Mouse (Mus musculus): ENCODE data around the gene Abcb4.
"Not testable (repeated sequence)": the region's sequence is repeated elsewhere in the genome, so short reads cannot be mapped to it uniquely, and the experiment has no call there.

Abcb4 gene

GRCm38 (mm10) chr5:8893300-8894103 is at the start of gene Abcb4:
Gene Abcb4 (plus strand): TSS chr5:8893717.
- DNase-seq (ENCODE audit: low spot score), result peak; percentile 56

DNA sequence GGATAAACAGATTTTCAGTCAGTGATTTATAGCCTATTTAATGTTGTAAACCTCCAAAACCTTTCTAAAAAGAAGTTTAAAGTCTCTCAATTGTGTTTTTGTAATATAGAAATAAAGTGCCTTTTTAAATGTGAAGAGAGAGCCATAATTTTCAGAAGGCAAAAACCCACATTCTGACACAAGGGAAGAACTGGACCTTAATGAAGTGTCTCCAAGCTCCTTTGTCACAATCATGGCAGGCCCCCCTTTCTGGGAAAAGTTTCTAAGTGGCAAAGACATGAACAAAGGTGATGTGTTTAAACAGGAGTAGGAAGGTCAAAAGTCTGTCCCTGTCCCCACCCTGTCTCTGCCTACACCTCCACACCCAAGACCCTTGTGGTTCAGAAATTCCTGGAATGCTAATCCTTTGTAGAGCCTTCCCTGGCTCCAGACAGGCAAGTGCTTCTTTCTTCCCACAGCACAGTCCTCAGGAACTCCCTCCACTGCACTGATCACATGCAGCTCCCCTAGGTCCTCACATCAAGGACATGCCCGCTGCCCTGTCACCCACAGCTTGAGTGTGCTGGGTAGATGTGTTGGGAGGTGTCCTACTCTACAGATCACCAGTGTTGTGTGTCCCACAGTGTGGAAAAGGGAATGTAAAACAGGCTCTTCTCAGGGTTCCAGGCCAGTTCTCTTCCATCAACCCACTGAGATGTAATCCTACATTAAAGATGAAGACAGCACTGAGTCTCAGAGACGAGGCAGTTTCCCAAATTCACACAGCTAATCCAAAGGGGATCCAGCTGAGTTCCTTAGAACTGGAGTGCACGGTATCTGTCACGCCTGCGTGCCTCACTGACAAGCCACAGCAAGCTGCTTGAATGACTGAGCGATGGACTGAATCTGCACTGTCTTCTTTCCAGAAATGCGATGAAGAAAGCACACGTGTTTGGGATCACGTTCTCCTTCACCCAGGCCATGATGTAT is 44.6 kb upstream of the Abcb4 start:
- DNase-seq (ENCODE audit: low spot score), result not testable (repeated sequence)

DNA sequence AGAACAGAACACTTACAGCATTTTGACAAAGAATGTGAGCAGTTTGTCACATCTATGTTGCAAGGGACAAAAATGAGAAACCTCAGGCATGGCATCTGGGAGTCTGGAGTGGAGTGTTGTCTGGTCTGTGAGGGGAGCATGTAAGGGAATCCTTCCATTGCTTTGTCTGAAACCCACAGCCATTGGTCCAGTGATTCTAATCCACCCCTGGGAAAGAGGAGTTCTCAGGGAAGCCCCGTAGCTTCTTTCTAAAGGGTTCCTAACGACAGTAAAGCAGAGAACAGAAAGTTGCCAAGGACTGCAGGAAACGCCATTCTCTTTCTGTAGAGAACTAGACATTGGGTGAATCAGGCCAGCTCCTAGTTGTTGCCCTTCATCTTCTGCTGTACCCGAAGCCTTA is 42.7 kb upstream of the Abcb4 start:
- DNase-seq (ENCODE audit: low spot score), result no peak

DNA sequence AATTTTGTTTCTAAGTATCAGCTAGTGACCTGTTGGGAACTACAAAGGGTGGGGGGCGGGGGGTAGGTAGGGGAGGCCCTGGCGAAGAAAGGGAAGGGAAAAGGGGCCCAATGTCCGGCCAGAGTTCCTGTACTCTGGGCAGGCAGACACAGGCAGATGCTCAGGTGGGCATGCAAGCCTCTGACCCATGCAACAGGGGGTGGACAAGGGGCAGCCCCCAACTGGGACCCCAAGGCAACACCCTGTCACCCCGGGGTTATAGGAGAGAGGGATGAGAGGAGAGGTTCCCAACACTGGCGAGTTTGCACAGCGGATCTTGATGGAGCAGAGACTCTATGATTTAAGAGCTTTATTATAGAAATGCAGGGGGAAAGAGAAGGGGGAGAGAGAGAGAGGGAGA is 36.3 kb upstream of the Abcb4 start:
- DNase-seq (ENCODE audit: low spot score), result no peak

- DNase-seq (ENCODE audit: low spot score), result no peak
These were observed 31.7 kb upstream of the Abcb4 start for GRCm38 (mm10) chr5:8861811-8862210.

DNA sequence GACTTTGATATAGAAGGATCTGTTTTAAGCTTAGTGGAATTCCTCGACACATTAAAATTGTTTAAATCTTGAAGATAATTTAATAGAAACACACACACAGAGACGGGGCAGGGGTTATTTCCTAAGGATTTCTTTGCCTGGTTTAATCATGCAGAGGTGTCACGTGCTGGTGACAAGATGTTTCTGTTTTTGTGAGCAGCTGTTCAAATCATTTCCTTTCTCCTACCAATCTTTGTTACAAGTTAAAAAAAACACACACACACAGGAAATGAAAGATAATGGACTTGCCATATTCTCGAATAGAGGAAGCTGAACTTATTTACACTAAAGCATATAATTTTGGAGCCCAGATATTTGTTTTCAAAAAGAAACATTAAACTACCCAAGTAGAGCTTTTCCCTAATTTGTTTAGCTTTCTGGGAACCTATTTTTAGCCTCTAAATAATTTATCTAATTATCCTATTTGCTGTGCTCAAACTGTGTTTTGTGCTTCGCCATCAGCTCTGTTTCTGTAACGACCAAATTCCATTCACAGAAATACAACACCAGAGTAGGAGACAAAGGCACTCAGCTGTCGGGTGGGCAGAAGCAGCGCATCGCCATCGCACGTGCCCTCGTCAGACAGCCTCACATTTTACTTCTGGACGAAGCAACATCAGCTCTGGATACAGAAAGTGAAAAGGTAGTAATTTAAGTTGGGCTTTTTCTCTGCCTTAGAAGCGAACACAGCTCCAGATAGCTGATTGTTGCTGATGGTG is 29.8 kb upstream of the Abcb4 start:
- DNase-seq (ENCODE audit: low spot score), result no peak

- DNase-seq (ENCODE audit: low spot score), result not testable (repeated sequence)
These were observed 27.9 kb upstream of the Abcb4 start for GRCm38 (mm10) chr5:8865630-8866029.

- no peak for DNase-seq (ENCODE audit: low spot score)
These were observed 27.2 kb upstream of the Abcb4 start for GRCm38 (mm10) chr5:8866366-8866765.

DNA sequence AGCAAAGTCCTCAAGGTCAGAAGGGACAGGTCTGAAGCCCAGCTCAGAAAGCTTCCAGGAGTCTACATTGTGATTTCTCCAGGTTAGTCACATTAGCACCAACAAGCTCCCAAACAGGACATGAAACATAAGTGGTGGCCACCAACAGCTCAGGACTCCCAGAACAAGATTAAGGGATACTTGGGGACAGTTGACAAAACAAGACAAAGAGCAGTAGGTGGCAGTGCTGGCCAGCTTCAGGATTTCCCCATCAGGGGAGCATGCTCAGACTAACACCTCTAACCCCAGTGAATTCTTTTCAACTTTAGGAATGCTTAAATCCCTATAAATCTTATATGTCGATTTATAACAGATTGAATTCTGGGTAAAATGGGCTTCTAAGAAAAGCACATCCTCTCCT is 25.5 kb upstream of the Abcb4 start:
- DNase-seq (ENCODE audit: low spot score), result no peak

- no peak for DNase-seq (ENCODE audit: low spot score)
These were observed 20.3 kb upstream of the Abcb4 start for GRCm38 (mm10) chr5:8872979-8873915.

- DNase-seq (ENCODE audit: low spot score), result no peak
These were observed 16.4 kb upstream of the Abcb4 start for GRCm38 (mm10) chr5:8877086-8877485.

GRCm38 (mm10) chr5:8877800-8878199 is 15.7 kb upstream of the Abcb4 start:
- no peak for DNase-seq (ENCODE audit: low spot score)

- DNase-seq (ENCODE audit: low spot score), result no peak
These were observed 7.7 kb upstream of the Abcb4 start for GRCm38 (mm10) chr5:8885837-8886236.

GRCm38 (mm10) chr5:8894104-8894425 is 548 bp downstream of the Abcb4 start:
- no peak for DNase-seq (ENCODE audit: low spot score)

DNA sequence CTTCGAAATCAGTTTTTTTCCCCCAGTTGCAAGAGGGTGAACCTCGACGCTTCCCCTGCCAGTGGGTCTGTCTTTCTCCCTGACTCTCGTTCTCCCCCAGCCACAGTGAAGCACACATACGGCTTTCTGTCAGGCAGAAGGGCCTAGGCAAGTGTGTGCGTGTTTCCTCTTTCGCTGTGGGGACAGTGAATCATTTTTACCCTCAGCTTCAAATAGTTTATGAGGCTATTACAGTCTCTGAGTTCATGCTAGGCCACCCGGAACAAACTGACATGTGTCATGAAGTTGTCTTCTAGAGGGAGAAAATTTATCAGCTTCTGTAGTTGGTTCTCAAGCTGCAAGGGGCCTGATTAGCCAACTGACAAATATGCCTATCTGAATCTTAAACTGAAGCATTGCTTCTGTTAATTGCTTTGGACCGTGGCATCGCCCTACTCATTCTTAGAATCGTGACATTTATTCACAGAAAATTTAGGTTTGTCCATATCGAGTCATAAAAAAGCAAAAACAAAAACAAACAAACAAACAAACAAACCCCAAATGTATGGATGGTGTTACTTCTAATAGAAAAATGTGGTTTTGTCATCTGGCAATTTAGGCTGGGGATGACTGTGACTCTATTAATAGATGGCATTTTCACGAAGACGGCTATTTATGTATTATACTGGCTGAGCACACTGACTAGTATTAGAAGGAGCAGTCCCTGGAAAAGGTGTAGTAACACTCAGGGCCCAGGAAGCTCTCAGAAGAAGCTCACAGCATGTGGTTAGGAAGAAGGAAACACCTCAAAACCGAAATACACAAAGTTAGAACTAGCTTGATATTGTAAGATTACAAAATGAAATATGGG is 1.3 kb downstream of the Abcb4 start:
- no peak for DNase-seq (ENCODE audit: low spot score)

GRCm38 (mm10) chr5:8896198-8896597 is 2.7 kb downstream of the Abcb4 start:
- DNase-seq (ENCODE audit: low spot score), result no peak

DNA sequence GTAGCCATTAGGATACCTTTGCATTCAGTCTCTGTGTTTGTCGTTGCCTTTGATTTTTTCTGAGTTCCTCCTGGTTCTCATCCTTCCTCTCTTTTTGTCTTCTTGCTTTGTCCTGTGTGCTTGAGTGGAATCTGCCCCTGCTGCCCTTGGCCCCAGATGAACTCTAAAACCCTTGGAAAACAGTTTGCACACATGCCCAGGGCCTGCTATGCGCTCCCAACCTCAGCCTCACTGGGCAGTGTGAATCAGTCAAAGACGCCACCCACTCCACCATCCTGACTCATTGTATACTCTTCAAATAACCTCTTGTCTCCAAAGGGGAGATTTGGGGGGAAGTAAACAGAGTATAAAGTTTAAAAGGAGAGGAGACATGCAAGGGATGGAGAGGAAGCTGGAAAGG is 4.7 kb downstream of the Abcb4 start:
- no peak for DNase-seq (ENCODE audit: low spot score)

DNA sequence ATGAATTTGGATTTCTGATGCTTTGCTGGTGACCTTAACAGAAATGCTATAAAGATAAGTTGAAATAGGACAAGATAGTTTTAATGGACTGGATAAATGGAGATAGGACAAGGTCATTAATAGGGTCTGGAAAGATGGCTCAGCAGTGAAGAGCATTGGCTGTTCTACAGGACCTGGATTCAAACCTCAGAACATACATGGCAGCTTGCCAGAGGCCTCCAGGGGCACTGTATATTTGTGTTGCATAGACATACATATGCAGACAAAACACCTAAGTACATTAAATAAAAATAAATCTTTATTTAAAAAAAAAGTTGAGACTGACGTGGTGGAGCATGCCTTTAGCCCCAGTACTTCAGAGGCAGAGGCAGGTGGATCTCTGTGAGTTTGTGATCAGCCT is 7.5 kb downstream of the Abcb4 start:
- no peak for DNase-seq (ENCODE audit: low spot score)

DNA sequence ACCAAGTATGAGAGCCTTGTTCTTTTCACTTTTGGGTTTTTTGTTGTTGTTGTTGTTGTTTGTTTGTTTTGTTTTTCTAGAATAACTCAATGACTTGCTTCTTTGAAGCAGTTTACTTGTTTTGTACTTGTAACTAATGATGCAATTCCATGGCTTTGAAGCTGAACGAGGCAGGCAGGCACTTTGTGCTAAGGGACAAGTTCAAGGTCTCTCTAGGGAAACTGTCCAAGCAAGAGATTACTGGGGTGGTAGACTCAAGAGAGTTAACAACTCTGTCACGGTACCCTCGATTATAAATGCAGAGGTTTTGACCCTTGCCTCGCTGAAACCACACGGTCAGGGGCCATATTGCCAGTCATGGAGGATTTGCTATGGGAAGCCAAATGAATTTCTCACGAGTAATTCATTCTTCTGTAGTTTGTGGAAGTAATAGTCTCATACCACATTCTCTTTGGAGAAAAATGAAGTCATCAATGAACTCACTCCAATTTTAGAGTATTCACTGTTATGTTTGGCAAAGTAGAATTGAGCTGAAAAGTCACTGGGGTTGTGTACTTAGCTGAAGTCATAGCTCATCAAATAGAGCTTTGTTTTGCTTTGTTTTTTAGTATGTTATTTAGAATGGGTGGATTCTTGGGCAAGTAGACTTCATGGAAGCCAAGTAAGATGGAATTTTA is 8.8 kb downstream of the Abcb4 start:
- DNase-seq (ENCODE audit: low spot score), result no peak

- no peak for DNase-seq (ENCODE audit: low spot score)
These were observed 11.0 kb downstream of the Abcb4 start for GRCm38 (mm10) chr5:8904539-8904938.
